Mouse (Mus musculus) cerebellum, postnatal 10 days (tissue): ENCODE measurements at regions not wholly inside any gene's neighbourhood (a gene's known extent, or its start where the extent isn't known, plus 50 kb on each side); places are given as distances from the start of the nearest gene placed in this dataset.
A peak's percentile ranks its signal among the peaks of the same experiment; 100 is the strongest.
"Not testable (repeated sequence)": the region's sequence is repeated elsewhere in the genome, so short reads cannot be mapped to it uniquely, and the experiment has no call there.

Experiments used
- DNase-seq, 2 experiments: peaks; one replicate each; pipeline ENCODE4 v3.0.0; 2021; ENCODE audit warnings: mixed read lengths in 2 of 2

GRCm38 (mm10) chr14:52792600-52792999 lies 297.1 kb upstream of the Olfr1507 start:
- not testable (repeated sequence) for DNase-seq

- peak; percentile 8 to 14 for DNase-seq
These were observed 296.3 kb upstream of the Olfr1507 start for GRCm38 (mm10) chr14:52791828-52792227.

- not testable (repeated sequence) for DNase-seq
These were observed 287.3 kb upstream of the Olfr1507 start for GRCm38 (mm10) chr14:52782832-52783231.

GRCm38 (mm10) chr14:52775816-52776215 lies 280.3 kb upstream of the Olfr1507 start:
- peak; percentile 8 to 16 for DNase-seq

DNA sequence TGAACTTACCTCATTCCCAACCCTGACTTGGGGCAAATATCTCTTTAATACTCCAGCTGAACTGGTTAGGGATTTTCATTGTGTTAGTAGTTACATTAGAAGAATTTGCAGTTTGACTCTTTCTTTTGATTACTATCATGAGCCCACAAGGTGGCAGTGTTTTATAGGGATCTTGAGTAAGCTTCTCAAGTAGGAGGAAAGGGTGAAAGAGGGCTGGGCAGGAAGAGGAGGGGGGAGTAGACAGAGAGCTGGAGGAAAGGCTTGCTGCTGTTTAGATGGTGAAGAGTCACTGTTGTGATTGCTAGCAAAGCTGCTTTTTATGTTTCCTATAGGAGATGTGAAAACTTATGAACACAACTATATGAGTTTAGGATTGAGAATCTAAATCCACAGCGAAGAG lies 273.9 kb upstream of the Olfr1507 start:
- peak in 1 of 2 experiments; percentile 2 for DNase-seq

GRCm38 (mm10) chr14:52752159-52752558 lies 256.6 kb upstream of the Olfr1507 start:
- not testable (repeated sequence) for DNase-seq

- DNase-seq = not testable (repeated sequence)
These were observed 231.1 kb upstream of the Olfr1507 start for GRCm38 (mm10) chr14:52726680-52727079.

- not testable (repeated sequence) for DNase-seq
These were observed 229.4 kb upstream of the Olfr1507 start for GRCm38 (mm10) chr14:52724988-52725387.

DNA sequence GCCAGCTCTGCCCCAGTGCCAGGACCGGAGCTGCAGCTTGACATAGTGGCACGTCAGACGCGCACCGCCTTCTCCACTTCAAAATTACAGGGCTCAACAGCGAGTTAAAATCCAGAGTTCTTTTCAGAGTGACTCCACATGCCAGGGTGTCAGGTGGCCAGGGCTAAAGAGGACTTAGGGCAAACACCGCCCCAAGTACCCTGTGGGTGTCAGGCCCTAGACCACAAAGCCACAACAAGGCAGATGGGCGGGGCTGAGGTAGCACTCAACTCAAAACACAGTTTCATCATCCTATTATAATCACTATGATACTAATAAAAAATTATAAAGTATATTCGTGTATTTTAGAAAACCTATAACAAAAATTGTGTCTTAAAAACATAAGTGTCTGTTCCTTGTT lies 225.1 kb upstream of the Olfr1507 start:
- no peak for DNase-seq

DNA sequence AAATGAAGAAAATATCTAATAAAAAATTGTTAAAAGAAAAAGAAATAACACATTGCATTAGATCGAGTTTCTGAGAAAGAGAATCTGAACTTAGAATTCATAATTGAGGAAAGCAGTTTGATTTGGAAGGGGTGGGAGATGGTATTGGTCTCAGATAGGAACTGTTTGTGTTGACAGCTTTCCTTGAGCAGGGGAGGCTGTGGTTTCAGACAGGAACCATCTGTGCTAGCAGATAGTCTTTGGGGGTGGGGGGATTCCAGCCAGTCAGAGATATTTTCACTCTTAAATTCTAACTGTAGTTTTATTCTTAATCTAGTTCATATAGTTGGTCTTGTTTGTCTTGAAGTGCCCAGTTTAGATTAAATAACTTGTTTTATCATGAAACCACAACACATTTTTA lies 205.3 kb upstream of the Olfr1507 start:
- not testable (repeated sequence) for DNase-seq

DNA sequence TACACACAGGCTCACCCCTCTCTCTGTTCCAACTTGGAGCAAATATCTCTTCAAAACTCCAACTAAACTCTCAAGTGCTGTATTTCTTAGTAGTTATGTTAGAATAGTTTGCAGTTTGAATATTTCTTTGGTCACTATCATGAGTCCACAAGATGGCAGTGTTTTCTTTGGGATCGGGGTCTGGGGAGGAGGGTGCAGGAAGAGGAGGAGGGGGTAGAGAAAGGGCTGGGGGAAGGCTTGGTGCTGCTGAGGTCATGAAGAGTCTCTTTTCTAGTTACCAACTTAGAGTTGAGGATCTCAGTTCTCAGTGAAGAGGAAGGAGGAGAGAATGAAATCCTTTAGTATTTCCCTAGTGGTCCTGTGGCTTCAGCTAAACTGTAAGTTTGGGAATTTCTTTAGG lies 188.1 kb upstream of the Olfr1507 start:
- DNase-seq = not testable (repeated sequence)

DNA sequence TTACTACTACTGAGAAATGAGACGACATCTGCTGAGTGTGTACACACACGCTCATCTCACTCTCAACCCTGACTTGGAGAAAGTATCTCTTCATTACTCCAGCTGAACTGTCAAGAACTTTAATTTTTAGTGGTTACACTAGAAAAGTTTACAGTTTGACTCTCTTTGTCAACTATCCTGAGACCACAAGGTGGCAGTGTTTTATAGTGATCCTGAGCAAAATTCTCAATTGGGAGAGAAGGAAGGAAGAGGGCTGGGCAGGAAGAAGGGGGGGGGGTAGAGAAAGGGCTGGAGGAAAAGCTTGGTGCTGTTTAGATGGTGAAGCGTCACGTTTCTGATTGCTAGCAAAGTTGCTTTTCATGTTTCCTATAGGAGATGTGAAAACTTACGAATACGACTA lies 158.8 kb upstream of the Olfr1507 start:
- DNase-seq = peak; percentile 2 to 3

GRCm38 (mm10) chr14:52638179-52638578 lies 142.6 kb upstream of the Olfr1507 start:
- no peak for DNase-seq

GRCm38 (mm10) chr14:52622184-52622583 lies 126.6 kb upstream of the Olfr1507 start:
- DNase-seq = peak; percentile 7 to 11

DNA sequence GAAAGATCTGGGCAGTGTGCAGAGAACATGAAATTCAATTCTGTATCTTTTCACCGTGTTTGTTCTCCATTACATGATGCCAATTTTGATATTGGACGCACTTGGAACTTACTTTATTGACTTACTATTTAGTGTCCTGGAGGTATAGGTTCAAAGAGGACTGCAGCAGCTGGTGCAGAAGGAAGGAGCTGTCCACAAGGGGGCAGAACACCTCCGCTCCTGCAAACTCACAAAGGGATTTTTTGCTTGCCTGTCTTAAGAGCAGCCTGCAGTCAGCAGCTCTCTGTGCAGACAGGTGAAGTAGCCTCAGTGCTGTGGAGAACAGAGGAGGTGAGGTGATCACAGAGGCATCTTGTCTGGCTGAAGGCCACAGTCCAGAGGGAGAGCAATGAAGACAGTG lies 84.8 kb upstream of the Olfr1507 start:
- DNase-seq = peak; percentile 18 to 19

DNA sequence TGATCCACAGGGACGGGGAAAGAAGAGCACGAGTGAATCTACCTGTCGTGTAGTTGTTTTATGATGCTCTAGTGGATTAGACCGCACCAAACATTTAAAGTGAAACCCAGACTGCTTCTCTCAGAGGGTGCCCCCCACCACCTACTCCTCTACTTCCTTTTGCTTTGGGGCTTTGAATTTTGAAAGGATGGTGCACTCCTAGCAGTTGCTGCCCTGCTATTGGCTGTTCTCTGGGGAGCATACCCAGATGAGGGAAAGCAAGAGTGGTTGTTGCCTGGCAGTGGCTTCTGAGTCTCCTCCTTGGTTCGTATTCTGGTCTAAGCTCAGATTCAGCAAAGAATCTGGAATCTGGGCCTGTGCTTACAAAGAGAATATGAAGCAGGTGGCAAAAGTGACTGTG lies 71.4 kb upstream of the Olfr1507 start:
- no peak for DNase-seq

GRCm38 (mm10) chr14:52565606-52566005 lies 70.1 kb upstream of the Olfr1507 start:
- DNase-seq = no peak

DNA sequence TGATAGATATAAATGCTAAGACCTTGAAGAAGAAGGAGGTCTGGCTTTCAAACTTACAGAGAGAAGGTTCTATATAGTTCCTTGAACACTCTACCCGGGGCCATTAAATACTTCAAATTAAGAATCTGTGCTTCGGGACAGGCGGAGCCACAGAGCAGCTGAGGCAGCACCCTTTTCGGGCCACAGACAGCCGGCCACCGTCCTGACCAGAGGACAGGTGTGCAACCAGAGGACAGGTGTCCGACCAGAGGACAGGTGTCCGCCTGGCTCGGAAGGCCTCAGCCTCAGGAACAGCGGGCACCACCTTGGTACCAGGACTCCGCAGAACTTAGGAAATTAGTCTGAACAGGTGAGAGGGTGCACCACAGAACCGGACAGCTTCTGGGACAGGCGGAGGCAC lies 60.8 kb upstream of the Olfr1507 start:
- DNase-seq = not testable (repeated sequence)

GRCm38 (mm10) chr14:52553399-52553798 lies 57.9 kb upstream of the Olfr1507 start:
- no peak for DNase-seq

DNA sequence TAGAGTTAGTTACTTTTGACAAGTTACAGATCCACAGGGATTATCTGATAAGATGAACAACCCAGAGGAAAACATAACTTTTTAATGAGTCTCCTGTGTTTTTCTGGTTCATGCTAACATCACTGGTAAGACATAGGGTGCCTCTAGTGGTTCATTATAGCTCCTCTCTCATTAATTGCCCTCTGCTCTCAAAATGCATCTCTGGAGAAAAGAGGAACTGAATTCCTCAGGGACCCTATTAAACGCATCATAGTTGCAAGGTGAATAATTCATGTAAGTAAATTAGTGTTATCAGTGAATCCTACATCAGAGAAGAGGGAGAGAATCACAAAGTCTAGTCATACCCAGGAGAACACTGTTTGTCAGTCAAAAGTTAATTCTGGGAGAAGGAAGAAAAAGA lies 52.4 kb upstream of the Olfr1507 start:
- no peak for DNase-seq
